Mouse (Mus musculus) T-cell, adult 2 months (primary cell): ENCODE measurements around the gene Prkar1b.

ENCODE experiments used
- DNase-seq: peaks from one replicate; pipeline ENCODE4 v3.0.0; 2022; ENCODE audit warnings: low spot score

Prkar1b gene

DNA sequence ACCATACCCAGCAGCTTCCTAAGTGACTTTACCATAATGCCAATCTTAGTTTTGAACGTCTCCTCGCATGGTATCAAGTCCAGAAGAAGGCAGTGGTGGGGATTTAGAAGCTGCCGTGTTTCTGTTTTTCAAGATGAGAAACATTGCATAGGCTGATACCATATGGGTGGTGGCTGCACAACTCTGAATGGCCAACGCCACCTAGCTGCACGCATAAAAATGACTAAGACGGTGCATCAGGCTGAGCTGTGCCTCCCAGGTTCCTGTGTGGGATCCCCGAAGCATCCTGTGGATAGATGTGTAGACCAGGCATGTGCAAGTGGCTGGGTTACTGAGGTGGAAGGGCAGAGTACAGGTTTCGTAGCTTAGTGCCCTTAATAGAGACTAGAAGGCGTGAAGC lies 42.0 kb downstream of the Prkar1b start:
- DNase-seq = no peak

GRCm38 (mm10) chr5:139101783-139102182 lies 48.0 kb downstream of the Prkar1b start:
- no peak for DNase-seq

DNA sequence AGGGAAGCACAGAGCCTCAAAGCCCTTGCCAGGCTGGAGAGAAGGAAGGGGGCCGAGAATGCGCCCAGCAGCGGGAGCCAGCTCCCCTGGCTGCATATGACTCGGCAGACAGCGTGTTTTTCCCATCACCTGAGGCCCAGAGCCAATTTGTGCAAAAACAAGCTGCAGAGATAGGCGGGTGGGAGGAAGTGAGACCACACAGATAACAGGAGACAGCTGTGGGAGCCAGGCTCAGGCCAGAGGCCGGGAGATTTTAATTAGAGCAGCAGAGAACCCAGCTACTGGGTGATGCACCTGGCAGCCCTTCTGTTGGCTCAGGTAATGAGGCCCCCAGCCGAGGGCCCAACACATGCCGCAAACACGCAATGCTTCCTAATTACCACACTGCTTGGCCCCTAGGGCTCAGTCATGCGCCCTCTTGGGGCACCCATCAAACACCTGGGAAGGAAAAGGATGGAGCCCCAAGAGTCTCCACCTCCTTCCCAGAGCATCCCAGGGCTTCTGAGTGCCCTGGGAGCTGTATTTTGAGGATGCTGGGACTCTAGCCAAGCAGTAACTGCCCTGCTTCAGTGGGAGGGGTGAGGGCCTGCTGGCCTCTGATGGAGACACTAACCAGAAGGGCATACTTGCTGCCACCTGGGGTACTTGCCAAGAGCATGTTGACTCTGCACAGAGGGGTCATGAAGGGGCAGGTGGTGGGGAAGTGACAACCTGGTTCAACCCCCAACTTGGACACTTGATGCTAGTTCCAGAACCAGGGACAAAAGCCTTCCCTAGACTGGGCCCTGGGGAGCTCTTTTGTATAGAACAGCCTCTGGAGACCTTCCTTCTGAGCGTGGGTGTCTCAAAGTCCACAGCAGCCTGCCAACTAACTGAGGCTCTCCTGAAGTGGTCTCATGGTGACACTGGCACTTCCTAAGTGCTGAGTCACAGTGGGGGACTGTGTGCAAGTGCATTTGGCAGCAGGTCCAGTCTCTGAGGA lies 50.5 kb downstream of the Prkar1b start:
- DNase-seq = no peak

DNA sequence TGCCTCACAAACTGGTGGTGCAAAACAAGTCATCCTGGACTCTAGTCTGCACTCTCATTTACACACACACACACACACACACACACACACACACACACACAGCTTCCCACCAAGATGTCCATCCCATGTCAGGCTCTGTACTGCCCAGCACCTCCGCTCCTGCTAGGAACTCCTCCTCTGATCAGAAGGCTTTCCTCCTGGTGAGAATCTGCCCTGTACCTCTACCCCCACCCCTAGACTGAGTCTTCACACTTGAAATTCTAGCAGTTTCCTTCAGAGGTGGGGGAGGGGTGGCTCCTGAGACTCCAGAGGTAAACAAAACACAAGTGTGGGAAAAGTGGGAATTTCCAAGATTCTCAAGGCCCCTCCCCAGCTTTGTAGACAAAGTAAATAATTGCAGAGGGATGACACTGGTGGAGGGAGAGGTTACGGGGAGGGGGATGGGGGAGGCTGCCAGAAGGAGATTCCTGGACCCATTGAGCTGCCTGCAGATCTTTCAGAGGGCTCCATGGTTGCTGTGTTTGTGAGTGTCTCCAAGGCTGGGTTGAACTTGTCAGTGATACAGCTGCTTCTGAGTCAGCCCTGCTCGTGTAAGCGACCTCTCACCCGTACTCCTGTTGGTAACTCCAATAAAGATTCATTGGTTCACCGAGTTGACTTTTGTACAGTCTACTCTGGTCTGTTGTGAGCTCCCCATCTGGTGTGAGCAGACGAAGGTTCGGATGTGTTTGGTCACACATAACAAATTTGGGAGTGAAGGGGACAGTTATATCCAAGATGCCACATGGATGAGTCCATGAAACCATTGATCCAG lies 54.3 kb downstream of the Prkar1b start:
- no peak for DNase-seq

DNA sequence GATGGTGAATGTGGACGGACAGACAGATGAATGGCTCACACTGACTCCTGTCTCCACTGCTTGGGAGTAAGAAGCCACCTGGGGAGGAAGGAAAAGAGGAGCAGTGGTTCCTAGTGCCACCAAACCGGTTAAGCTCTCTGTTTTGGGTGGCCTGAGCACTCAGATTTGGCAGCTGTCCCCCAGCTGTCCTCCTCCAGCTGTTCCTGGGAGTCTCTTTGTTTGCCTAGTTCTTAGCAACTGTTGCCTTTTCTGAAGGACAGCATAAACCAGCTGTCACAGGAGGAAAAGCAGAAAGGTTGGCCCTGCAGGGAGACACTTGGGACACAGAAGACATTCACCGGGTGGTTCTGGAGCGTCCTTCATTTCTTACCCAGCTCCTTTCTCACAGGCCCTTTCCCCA lies 56.3 kb downstream of the Prkar1b start:
- no peak for DNase-seq

- DNase-seq = no peak
Observed at GRCm38 (mm10) chr5:139091713-139092112, 58.1 kb downstream of the Prkar1b start.

- DNase-seq = no peak
Observed at GRCm38 (mm10) chr5:139090162-139090561, 59.6 kb downstream of the Prkar1b start.

DNA sequence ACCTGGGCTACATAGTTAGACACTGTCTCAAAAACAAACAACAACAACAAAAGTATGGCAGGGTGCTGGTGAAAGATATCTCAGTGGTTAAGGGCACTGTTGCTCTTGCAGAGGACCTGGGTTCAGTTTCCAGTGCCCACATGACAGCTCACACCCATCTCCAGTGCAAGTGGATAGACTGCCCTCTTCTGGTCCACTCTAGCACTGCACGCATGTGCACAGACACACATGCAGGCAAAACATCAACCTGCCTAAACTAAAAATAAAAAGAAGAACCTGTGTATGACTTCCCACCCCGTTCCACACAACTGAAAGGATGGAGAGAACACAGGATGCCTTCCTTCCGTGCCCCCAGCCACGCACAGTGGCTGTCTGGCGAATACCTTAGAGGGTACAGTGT lies 61.6 kb downstream of the Prkar1b start:
- peak; percentile 7 for DNase-seq

- no peak for DNase-seq
Observed at GRCm38 (mm10) chr5:139084831-139085519, 64.8 kb downstream of the Prkar1b start.

GRCm38 (mm10) chr5:139084302-139084701 lies 65.5 kb downstream of the Prkar1b start:
- DNase-seq = no peak

DNA sequence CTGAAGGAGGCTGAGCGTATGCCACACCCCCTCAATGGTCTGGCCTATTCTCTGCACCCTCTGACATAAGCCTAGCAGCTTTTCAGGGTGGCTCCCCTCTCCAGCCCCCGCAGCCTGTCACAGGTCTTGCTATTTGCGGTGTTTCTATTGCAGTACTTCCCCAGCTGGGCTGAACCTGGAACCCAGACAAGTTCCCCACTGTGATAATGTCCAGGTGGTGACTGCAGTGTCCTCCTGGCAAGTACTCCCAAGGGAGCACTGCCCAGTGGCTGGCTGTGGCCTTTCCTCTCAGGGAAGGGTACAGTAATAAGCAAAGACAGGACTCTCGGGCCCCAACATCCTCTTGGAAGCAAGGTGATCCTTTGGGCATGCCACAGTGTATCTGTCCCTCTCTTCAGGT lies 66.0 kb downstream of the Prkar1b start:
- no peak for DNase-seq

DNA sequence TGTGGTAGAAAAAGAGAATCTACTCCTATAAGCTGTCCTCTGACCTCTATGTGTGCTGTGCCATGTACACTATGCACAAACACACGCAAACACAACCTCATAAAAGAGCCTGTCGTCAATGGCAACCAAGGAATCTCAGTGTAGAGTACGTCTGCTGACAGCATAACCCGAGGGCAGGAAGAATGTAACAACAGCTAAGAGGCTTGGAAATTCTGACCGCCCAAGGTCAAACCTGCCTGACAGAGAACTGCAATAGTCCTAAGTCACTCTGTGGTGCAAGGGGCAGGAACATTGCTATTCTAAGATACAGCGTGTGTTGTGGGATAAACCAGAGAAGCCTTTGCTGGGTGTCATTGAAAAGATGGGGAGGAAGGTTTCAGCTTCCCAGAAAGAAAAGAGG lies 68.4 kb downstream of the Prkar1b start:
- DNase-seq = no peak

GRCm38 (mm10) chr5:139078156-139078462 lies 71.7 kb downstream of the Prkar1b start:
- no peak for DNase-seq

GRCm38 (mm10) chr5:139077311-139078155 lies 72.3 kb downstream of the Prkar1b start:
- no peak for DNase-seq

- no peak for DNase-seq
Observed at GRCm38 (mm10) chr5:139076450-139076849, 73.4 kb downstream of the Prkar1b start.

- DNase-seq = no peak
Observed at GRCm38 (mm10) chr5:139075791-139076190, 74.0 kb downstream of the Prkar1b start.

DNA sequence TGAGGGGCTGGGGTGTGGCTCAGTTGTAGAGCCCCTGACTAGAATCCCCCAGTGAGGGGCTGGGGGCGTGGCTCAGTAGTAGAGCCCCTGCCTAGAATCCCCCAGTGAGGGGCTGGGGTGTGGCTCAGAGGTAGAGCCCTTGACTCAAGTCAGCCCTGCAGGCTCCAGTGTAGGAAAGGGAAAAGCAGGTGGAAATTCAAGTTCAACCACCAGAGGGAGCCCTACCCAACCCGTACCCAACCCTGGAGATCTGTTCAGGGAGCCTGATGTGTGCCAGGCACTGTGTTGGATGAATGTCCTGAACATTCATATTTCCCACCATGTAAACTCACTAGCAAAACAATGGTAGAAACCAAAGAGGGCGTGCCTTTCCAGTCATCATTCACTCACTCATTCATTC lies 74.7 kb downstream of the Prkar1b start:
- peak; percentile 68 for DNase-seq

- no peak for DNase-seq
Observed at GRCm38 (mm10) chr5:139073977-139074376, 75.8 kb downstream of the Prkar1b start.

- DNase-seq = no peak
Observed at GRCm38 (mm10) chr5:139072866-139073265, 76.9 kb downstream of the Prkar1b start.

- DNase-seq = no peak
Observed at GRCm38 (mm10) chr5:139066861-139067614, 82.8 kb downstream of the Prkar1b start.

DNA sequence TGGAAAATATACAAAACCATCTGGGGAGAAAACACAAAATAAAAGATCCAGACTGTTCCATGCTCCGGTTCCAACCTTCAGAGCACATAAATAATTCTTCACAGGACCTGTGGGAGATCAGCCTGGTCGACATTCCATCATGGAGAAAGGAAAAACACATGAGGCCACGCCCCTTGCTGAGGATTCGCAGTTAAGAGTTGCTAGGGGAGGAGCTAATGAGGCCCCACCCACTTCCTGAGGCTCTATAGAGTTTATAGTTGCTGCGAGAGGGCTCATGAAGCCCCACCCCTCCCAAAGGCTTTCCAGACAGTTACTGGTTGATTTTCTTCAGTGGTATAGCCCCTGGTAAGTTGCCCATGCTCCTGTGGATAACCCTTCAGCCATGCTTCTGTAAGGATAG lies 85.2 kb downstream of the Prkar1b start:
- no peak for DNase-seq
